9 mouse cellular contexts compared by ENCODE assay signal in the genomic region with DNA sequence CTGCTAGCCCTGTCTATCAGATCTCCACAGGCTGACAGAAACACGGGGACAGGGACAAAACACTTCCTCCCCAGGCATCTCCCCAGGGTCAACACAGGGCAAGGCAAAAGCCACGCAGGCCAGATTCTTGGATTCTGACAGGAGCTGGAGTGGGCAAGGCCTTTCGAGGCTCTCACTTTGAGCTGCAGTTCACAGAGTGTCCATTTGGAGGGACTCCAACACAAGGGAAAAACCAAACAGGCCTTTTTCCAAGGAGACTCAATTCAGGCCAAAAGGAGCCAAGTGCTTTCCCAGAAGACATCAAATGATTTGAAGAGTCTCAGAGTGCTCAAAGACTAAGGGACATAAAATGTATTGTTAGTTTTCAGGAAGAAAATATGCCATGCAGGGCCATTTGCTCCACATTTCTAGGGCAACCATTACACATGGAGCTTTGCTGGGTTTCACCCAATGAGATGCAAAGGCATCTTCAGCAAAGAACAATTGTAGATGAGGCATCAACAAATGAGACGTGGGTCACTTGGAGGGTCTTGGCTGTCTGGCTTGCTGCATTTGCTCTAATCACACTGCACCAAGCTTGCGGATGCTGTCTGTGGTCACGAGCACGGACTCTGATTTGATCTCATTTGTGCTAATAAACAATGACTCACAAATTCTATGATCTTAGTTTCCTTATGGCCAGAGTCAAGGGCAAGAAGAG.
DNase-seq lines count a peak whose midpoint lies in the region; ATAC-seq and TF ChIP-seq lines count a peak whose summit lies in the region.
"Had no signal": no experiment of that assay in that cellular context is flagged by ENCODE, and none has a peak within 500 bp of the region (broad histone marks: within the 10 kb centered on the region; RNA-seq: fewer than 3 reads in every experiment).

No protein-coding gene starts in this region.

- no peak overlapping the region for H3K27ac ChIP-seq in midbrain, embryonic 10.5 days (replicated peaks)
- H3K27ac ChIP-seq in midbrain, embryonic 16.5 days (ENCODE audit: low read length): no peak overlapping the region
- no peak overlapping the region; the same call in 1 of the 2 replicates for H3K27ac ChIP-seq in small intestine, adult 2 months (ENCODE audit: insufficient read depth, low read depth, low read length)
- H3K27ac ChIP-seq: liver, embryonic 13.5 days had no signal

- no peaks in the 10 kb centered on the region for H3K36me3 ChIP-seq in midbrain, embryonic 10.5 days
- H3K36me3 ChIP-seq in midbrain, embryonic 16.5 days (ENCODE audit: control insufficient read depth, insufficient read depth, low read length): no peaks in the 10 kb centered on the region
- no peaks in the 10 kb centered on the region; the same call in 1 of the 2 replicates for H3K36me3 ChIP-seq in small intestine, adult 2 months (ENCODE audit: control insufficient read depth, insufficient read depth, low read length)
- H3K36me3 ChIP-seq: liver, embryonic 13.5 days had no signal

- no peak overlapping the region for H3K9ac ChIP-seq in midbrain, embryonic 16.5 days (ENCODE audit: low read depth, low read length)
- H3K9ac ChIP-seq: liver, embryonic 13.5 days had no signal

- no peaks in the 10 kb centered on the region for H3K9me3 ChIP-seq in midbrain, embryonic 10.5 days (replicated peaks)
- no peaks in the 10 kb centered on the region for H3K9me3 ChIP-seq in midbrain, embryonic 16.5 days (replicated peaks; ENCODE audit: control insufficient read depth, low read length, poor library complexity, severe bottlenecking)
- H3K9me3 ChIP-seq: liver, embryonic 13.5 days had no signal

- H3K4me3 ChIP-seq in midbrain, embryonic 10.5 days: no peak overlapping the region
- no peak overlapping the region for H3K4me3 ChIP-seq in midbrain, embryonic 16.5 days (ENCODE audit: low read depth, low read length)
- no peak overlapping the region for H3K4me3 ChIP-seq in small intestine, adult 2 months (ENCODE audit: low read depth, low read length)
- H3K4me3 ChIP-seq: liver, embryonic 13.5 days had no signal

- ATAC-seq in midbrain, embryonic 16.5 days: no peak
- peak; percentile 52 for ATAC-seq in cerebellum, adult (ENCODE audit: insufficient number of reproducible peaks, low FRiP score, low TSS enrichment)

- no peak for TF ChIP-seq POLR2A in small intestine, adult 2 months (IDR thresholded peaks at IDR 0.05; ENCODE audit: low read depth, low read length)

- H3K27me3 ChIP-seq in midbrain, embryonic 10.5 days (ENCODE audit: low read depth, poor library complexity, severe bottlenecking): no peaks in the 10 kb centered on the region
- H3K27me3 ChIP-seq in midbrain, embryonic 16.5 days (ENCODE audit: control insufficient read depth, insufficient read depth, low read depth, low read length): no peaks in the 10 kb centered on the region
- H3K27me3 ChIP-seq in small intestine, adult 2 months (ENCODE audit: control insufficient read depth, insufficient read depth, low read length): no peaks in the 10 kb centered on the region
- H3K27me3 ChIP-seq: liver, embryonic 13.5 days had no signal

- H3K4me2 ChIP-seq in midbrain, embryonic 16.5 days (ENCODE audit: low read length): no peak overlapping the region
- H3K4me2 ChIP-seq: liver, embryonic 13.5 days had no signal

- peak; percentile 47 for DNase-seq in midbrain, embryonic 10.5 days (ENCODE audit: low spot score)
- peak; percentile 39 to 50 for DNase-seq in gastrocnemius, adult 8-10 months (ENCODE audit: low spot score in 2 of 2)
- peak; percentile 64 for DNase-seq in kidney, postnatal 14 days
- peak; percentile 82 for DNase-seq in lung, postnatal 10 days
- DNase-seq in spleen, postnatal 36 days (ENCODE audit: low spot score in 2 of 2): no peak
- DNase-seq: liver, embryonic 13.5 days had no signal

- WGBS in midbrain, embryonic 10.5 days: 68% methylated on average over 7 of the region's 7 CpGs
- whole genome bisulfite sequencing in midbrain, embryonic 16.5 days: 50% methylated on average over 7 of the region's 7 CpGs
- 41% methylated on average over 7 of the region's 7 CpGs for WGBS in small intestine, adult 2 months

- TF ChIP-seq CTCF in small intestine, adult 2 months (IDR thresholded peaks at IDR 0.05; ENCODE audit: extremely low read depth, insufficient read length, insufficient replicate concordance, low read depth, low read length): peak; percentile 29; the same call in 1 of the 2 replicates

- H3K4me1 ChIP-seq in midbrain, embryonic 10.5 days: peaks cover 6% of the 10 kb centered on the region; the same call in 1 of the 2 replicates
- no peaks in the 10 kb centered on the region for H3K4me1 ChIP-seq in midbrain, embryonic 16.5 days (ENCODE audit: control insufficient read depth, insufficient read depth, low read length)
- peaks cover 8% of the 10 kb centered on the region; the same call in 1 of the 2 replicates for H3K4me1 ChIP-seq in small intestine, adult 2 months (ENCODE audit: control insufficient read depth, insufficient read depth, insufficient read length, low read length)
- H3K4me1 ChIP-seq: liver, embryonic 13.5 days had no signal

Comparison
In these comparisons a context has a peak if more than half of its experiments do, and no peak if none do; other contexts are left out.
1. DNase-seq: peak in midbrain, embryonic 10.5 days (single experiment), gastrocnemius, adult 8-10 months (2 of 2), kidney, postnatal 14 days (single experiment) and lung, postnatal 10 days (single experiment); none in spleen, postnatal 36 days (0 of 2).